Mouse (Mus musculus) forebrain, embryonic 10.5 days (tissue): ENCODE results near the gene Pold1. TPM values are rescaled to one million over a fixed set of nuclear protein-coding genes. Genes with fewer than 3 reads are reported as not detected.

ENCODE experiments used
- DNase-seq: peaks from one replicate; pipeline ENCODE4 v3.0.0-alpha.2; 2017; ENCODE audit warnings: low spot score; ENCODE audit errors: extremely low spot score
- H3K27ac ChIP-seq: fragments of 300-500 bp; sonication (generic); 2 replicates; pipeline ENCODE4 v1.5.1; 2016; ENCODE audit warnings: mild to moderate bottlenecking
- H3K27me3 ChIP-seq: fragments of 300-500 bp; sonication (generic); 2 replicates; pipeline ENCODE4 v1.6.1; 2016; ENCODE audit warnings: mild to moderate bottlenecking; ENCODE audit not compliant: poor library complexity, severe bottlenecking
- H3K36me3 ChIP-seq: fragments of 300-500 bp; sonication (generic); replicated peaks from 2 replicates; pipeline ENCODE4 v1.6.1; 2016; ENCODE audit warnings: mild to moderate bottlenecking, moderate library complexity
- H3K4me1 ChIP-seq: fragments of 300-500 bp; sonication (generic); 2 replicates; pipeline ENCODE4 v1.6.1; 2016
- H3K4me3 ChIP-seq: fragments of 300-500 bp; sonication (generic); 2 replicates; pipeline ENCODE4 v1.5.1; 2016; ENCODE audit warnings: mild to moderate bottlenecking, moderate library complexity
- H3K9me3 ChIP-seq: fragments of 300-500 bp; sonication (generic); 2 replicates; pipeline ENCODE4 v1.6.1; 2016; ENCODE audit warnings: mild to moderate bottlenecking, moderate library complexity
- WGBS: fragments of 180-500 bp; shearing (Covaris S2); methylation state at CpG from one replicate; pipeline ENCODE4 v1.1.7; 2016; 5-methylcytosine and 5-hydroxymethylcytosine counted together
- polyA plus RNA-seq: library from polyadenylated mRNA; unstranded; fragments of >200 nt; fragmentation: Nextera tagmentation; extraction: Ambion mirVana; gene quantifications from 2 replicates; pipeline ENCODE4 v1.2.1, GENCODE M21; 2016

The Pold1 gene
- polyA plus RNA-seq, 1 experiment from 2014 or later, result 190 TPM

DNA sequence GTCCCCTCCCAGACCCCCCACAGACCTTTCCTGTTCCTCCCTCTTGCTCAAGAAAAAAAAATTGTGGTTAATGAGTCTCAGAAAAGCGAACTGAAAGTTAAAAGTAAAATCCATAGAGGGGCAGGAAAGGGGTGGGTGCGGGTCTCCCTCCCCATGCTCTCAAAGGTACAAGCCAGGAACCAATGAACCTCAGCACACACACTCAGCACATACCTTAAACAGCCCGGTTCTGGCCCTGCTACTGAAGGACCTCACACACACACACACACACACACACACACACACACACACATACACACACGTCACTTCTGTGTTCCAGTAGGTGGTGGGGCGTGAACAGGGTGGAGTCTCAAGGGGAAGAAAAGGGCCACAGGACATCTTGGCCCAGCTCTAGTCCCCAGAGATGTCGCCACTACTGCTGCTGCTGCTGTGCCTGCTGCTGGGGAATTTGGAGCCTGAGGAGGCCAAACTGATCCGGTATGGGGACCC lies 23.6 kb upstream of the Pold1 start, which contains the start of gene Napsa:
Gene Napsa (plus strand): TSS at position 168 of the 489 bp plus-strand sequence.
- no peaks in the 10 kb centered on the region for H3K36me3 ChIP-seq
- DNase-seq, result no peak
- no peak within 1 kb of the TSS for H3K27ac ChIP-seq
- 40% methylated on average over 7 of the region's 7 CpGs for WGBS
- peaks cover 15% of the 10 kb centered on the region for H3K4me1 ChIP-seq
- H3K4me3 ChIP-seq, result no peak within 1 kb of the TSS
- no peaks in the 10 kb centered on the region for H3K9me3 ChIP-seq
- H3K27me3 ChIP-seq, result peaks cover 25% of the 10 kb centered on the region; the same call in 1 of the 2 replicates

DNA sequence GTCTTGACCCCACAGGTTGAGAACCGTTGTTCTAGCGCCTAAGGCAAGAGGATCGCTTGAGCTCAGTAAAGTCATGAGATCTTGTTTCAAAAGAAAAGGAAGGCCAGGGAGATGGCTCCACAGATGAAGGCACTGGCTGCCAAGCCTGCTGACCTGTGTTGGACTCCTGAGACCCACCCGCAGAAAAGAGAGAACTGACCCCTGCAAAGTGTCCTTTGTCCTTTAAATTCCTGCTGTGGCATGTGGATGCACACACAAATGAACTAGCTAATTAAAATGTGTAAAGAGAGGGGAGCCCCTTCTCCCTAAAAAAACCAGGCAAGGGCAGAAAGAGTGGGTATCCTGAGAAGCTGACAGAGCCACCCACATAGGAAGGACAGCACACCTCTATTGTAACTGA lies 23.2 kb upstream of the Pold1 start:
- no peak for DNase-seq
- Histone ChIP-seq H3K4me3 (no peak overlapping the region), H3K27ac (no peak overlapping the region), H3K9me3 (no peaks in the 10 kb centered on the region), H3K36me3 (no peaks in the 10 kb centered on the region), H3K4me1 (peaks cover 15% of the 10 kb centered on the region), H3K27me3 (peaks cover 25% of the 10 kb centered on the region; the same call in 1 of the 2 replicates)
- 28% methylated on average over 4 of the region's 4 CpGs for WGBS

DNA sequence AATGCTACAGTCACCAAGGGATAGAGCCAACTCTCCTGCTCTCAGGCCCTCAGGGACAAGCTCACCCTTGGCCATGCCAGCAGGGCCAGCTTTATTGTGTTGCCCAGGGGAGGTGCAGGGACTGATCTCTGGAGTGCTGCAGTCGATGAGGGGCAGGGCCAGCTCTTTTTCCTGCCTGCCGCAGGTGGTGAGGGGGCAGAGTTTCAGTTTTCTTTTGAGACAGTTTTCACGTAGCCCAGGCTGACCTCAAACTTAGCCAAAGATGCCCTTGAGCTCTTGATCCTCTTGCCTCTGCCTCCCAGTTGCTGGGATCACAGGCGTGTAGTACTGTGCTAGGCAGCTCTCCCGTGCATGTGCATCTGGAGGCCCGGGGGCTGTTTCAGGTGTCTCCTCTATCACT lies 22.3 kb upstream of the Pold1 start:
- WGBS, result 86% methylated on average over 6 of the region's 6 CpGs
- DNase-seq, result no peak

DNA sequence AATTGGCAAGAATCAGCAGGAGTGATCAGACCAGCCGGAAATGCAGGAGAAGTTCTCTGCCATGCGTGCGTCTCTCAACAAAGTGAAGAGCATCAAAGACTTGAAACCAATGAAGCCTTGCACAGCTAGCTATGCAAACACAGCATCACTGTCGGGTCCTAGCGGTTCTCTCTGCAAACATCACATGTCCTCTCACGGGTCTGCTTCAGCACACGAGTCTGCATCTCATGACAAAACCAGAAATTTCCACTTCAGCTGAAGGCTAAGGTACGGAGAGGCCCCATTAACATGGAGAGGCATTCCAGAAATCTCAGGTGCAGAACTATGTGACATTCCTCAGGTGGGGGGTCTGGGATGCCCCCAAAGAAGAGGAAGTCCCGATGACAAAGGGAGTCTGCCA lies 20.2 kb upstream of the Pold1 start:
- no peaks in the 10 kb centered on the region for H3K36me3 ChIP-seq
- no peak for DNase-seq
- peaks cover 15% of the 10 kb centered on the region for H3K4me1 ChIP-seq
- no peaks in the 10 kb centered on the region for H3K9me3 ChIP-seq
- peaks cover 23% of the 10 kb centered on the region; the same call in 1 of the 2 replicates for H3K27me3 ChIP-seq
- 81% methylated on average over 9 of the region's 9 CpGs for whole genome bisulfite sequencing
- no peak overlapping the region for H3K4me3 ChIP-seq
- no peak overlapping the region for H3K27ac ChIP-seq

More for the DNA sequence above, 22.3 kb upstream of the Pold1 start:
- H3K27ac ChIP-seq, result no peak overlapping the region
- no peaks in the 10 kb centered on the region for H3K36me3 ChIP-seq
- H3K9me3 ChIP-seq, result no peaks in the 10 kb centered on the region
- no peak overlapping the region for H3K4me3 ChIP-seq
- peaks cover 25% of the 10 kb centered on the region; the same call in 1 of the 2 replicates for H3K27me3 ChIP-seq
- peaks cover 15% of the 10 kb centered on the region for H3K4me1 ChIP-seq

DNA sequence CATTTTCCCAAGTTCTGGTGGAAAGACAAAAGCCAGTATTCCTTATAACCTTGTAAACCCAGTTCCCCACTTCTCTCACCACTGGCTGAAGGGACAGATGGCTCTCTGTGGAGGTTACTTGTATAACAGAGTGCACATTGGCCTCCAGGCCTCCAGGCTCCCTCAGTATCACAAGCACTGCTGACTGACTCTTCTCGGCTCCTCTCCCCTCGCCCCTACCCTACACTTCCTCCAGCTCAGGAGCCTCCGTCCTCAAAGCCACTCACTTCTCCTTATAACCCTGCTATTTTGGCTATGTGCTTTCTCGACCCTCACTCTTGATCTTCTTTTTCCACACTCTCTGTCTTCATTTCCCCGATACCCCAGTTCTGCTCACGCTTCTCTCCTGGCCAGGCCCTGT lies 16.8 kb upstream of the Pold1 start:
- Histone ChIP-seq H3K9me3 (no peaks in the 10 kb centered on the region), H3K36me3 (no peaks in the 10 kb centered on the region), H3K27ac (no peak overlapping the region), H3K4me3 (no peak overlapping the region), H3K27me3 (0 out of 2 replicates have a peak, but pooled peaks cover 4% of the 10 kb centered on the region), H3K4me1 (no peaks in the 10 kb centered on the region)
- no peak for DNase-seq
- 81% methylated on average over 6 of the region's 6 CpGs for WGBS

DNA sequence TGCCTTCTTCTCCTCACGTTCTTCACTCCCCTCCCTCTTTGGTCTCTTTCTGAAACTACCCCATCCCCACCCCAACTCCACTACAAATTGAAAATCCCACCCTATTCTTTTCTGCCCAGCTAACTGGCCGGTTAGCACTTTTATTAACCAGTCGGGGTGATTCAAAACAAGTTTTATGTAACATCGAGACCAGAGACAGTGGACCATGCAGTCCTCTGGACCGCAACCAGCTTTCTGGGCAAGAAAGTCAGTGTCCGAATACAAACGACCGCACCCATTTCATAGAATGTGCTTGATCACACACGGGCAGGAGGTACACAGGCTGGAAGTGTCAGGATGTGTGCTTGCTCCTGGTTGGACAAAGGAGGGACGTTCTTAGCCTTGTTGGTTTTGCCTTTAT lies 15.8 kb upstream of the Pold1 start:
- H3K36me3 ChIP-seq, result no peaks in the 10 kb centered on the region
- 87% methylated on average over 10 of the region's 10 CpGs for WGBS
- H3K27me3 ChIP-seq, result 0 out of 2 replicates have a peak, but pooled peaks cover 4% of the 10 kb centered on the region
- H3K4me3 ChIP-seq, result no peak overlapping the region
- no peak overlapping the region for H3K27ac ChIP-seq
- no peaks in the 10 kb centered on the region for H3K9me3 ChIP-seq
- DNase-seq, result no peak
- no peaks in the 10 kb centered on the region for H3K4me1 ChIP-seq

DNA sequence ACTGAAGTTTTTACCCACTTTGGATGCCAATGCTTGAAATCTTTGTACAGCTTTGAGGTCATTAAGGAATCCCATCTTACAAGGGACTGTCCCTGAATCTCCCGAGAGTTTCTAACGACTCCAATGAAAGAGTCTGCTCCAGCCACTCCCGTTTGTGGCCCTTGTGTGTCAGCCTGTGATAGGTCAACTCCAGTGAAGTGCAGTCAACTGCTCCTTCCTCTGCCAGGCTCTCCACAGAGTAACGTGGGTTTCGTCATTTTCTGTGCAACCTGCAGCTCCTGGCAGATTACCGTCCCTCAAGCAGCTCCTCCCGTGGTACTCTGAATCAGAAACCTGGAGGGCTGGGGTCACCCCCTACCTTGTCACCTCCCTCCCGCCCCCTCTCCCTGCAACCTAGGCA lies 14.6 kb upstream of the Pold1 start:
- Histone ChIP-seq H3K4me3 (no peak overlapping the region), H3K27ac (no peak overlapping the region), H3K4me1 (no peaks in the 10 kb centered on the region), H3K27me3 (0 out of 2 replicates have a peak, but pooled peaks cover 4% of the 10 kb centered on the region), H3K36me3 (no peaks in the 10 kb centered on the region), H3K9me3 (no peaks in the 10 kb centered on the region)
- WGBS, result 52% methylated on average over 8 of the region's 8 CpGs
- no peak for DNase-seq

DNA sequence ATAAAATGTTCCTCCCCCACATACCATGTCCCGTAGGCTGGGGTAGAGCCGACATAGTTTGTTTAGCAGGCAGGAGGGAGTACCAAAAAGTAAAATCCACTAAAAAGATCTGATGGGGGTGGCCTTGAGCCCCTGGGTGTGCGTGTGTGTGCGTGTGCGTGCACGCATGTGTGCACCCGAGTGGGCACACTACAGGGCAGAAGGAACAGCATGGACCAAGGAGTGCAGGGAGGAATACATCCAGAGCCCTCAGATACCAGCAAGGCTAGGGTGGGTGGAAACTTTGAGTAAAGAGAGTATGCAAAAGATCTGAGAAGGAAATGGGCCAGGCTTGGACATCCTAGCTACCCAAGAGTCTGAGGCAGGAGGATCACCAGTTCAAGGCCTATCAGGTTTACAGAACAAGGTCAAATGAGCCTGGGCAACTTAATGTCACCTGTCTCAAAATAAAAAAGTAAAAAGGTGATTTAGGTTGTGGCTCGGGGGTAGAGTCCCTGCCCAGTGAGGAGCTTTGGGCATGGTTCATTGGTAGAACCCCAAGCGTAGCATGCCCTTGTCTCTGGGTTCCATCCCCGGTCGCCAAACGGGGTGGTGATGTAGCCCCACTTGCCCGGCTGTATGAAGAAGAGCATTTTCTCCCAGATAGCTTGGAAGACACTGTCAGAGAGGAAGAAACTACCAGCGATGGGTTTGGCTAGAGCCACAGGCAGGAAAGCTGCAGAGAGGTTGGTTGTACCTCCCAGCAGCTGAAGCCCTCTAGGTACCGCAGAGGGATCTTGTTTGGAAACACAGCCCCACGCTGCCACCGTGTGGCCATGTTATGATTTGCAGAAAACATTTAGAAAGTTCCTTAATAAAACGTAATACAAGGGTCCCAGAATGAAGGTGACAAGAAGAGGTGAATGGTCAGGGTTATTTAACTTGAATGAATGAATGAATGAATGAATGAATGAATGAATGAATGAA lies 12.1 kb upstream of the Pold1 start:
- no peaks in the 10 kb centered on the region for H3K9me3 ChIP-seq
- no peak overlapping the region for H3K27ac ChIP-seq
- no peaks in the 10 kb centered on the region for H3K27me3 ChIP-seq
- DNase-seq, result peak; percentile 74
- no peaks in the 10 kb centered on the region for H3K4me1 ChIP-seq
- H3K36me3 ChIP-seq, result no peaks in the 10 kb centered on the region
- 57% methylated on average over 18 of the region's 18 CpGs for WGBS
- H3K4me3 ChIP-seq, result no peak overlapping the region

DNA sequence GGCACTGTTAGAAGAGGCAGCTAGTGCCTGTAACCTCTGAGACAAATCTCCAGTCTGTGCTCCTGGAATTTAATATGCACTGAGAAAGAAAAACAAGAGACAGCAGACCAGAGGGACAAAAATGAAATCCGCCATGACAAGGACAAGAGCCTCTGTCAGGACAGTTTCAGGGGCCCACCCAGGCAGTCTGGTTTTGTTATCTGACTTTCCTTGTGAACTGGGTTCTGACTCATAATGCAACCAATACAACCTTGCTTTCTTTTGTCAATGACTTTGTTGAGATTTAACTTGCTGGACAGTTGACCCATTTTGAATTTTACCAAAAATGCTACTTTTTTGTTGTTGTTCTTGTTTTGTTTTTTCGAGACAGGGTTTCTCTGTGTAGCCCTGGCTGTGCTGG lies 9.0 kb upstream of the Pold1 start:
- whole genome bisulfite sequencing, result 76% methylated on average over 2 of the region's 2 CpGs

DNA sequence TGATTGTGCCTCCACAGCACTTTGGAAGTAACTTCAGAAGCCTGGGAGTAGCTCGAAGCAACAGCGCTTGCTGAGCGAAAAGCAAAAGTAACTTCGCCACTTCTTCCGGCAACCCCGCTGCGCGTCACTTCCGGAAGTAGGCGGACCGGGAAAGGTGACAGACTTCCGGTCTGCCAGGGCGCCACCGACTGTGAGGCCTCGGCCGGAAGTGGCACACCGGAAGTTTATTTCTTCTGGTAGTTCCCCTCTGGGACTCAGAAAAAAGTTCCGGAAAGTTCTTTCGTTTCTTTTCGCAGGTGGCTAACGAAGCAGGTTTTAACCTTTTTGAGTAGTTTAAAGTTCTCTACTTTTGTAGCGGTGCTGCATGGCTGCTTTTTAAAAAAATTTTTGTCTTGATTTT lies 5.2 kb upstream of the Pold1 start, which contains the start of gene Nr1h2:
Gene Nr1h2 (minus strand): TSS at position 126 of the 400 bp plus-strand sequence.
- Histone ChIP-seq H3K36me3 (peaks cover 34% of the 10 kb centered on the region), H3K4me1 (peaks cover 22% of the 10 kb centered on the region), H3K9me3 (no peaks in the 10 kb centered on the region), H3K27ac (peak within 1 kb of the TSS; percentile 90), H3K4me3 (peak within 1 kb of the TSS; percentile 89), H3K27me3 (no peaks in the 10 kb centered on the region)
- WGBS, result under 1% methylated on average over 22 of the region's 22 CpGs
- peak; percentile 96 for DNase-seq

More for the DNA sequence above, 9.0 kb upstream of the Pold1 start:
- Histone ChIP-seq H3K4me3 (no peak overlapping the region), H3K4me1 (peaks cover 15% of the 10 kb centered on the region), H3K27me3 (no peaks in the 10 kb centered on the region), H3K9me3 (no peaks in the 10 kb centered on the region), H3K27ac (no peak overlapping the region), H3K36me3 (peaks cover under 1% of the 10 kb centered on the region; the same call in 1 of the 2 replicates)
- no peak for DNase-seq

DNA sequence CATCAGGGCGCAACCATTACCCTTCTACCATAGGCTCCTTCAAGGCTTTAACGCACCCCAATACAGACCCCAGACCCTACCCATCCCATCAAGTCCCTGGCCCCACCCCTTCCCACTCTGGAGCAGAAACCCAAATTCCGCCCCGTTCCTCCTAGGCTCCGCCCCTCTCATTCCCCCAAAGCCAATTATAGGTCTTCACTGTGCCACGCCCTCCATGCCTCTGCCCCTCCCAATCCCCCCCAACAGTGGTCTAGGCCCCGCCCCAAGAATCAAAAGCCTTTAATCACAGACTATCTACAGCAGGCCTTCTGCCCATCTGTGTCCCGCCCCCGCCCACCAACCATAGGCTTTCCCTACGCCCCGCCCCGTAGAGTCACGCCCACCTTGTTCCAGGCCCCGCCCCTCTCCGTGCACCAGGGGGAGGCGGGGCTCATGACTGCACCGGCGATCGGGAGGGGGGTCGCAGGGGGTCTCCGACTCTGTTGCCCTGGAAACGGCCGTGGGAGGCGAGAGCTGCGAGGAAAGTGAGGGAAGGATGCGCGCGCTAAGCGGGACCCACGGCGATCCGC lies 4.6 kb upstream of the Pold1 start:
- peaks cover 34% of the 10 kb centered on the region for H3K36me3 ChIP-seq
- peak; percentile 91 for DNase-seq
- H3K4me1 ChIP-seq, result peaks cover 23% of the 10 kb centered on the region
- H3K4me3 ChIP-seq, result peak overlapping the region; percentile 89
- H3K9me3 ChIP-seq, result no peaks in the 10 kb centered on the region
- no peaks in the 10 kb centered on the region for H3K27me3 ChIP-seq
- 2% methylated on average over 32 of the region's 32 CpGs for WGBS
- H3K27ac ChIP-seq, result peak overlapping the region; percentile 90

DNA sequence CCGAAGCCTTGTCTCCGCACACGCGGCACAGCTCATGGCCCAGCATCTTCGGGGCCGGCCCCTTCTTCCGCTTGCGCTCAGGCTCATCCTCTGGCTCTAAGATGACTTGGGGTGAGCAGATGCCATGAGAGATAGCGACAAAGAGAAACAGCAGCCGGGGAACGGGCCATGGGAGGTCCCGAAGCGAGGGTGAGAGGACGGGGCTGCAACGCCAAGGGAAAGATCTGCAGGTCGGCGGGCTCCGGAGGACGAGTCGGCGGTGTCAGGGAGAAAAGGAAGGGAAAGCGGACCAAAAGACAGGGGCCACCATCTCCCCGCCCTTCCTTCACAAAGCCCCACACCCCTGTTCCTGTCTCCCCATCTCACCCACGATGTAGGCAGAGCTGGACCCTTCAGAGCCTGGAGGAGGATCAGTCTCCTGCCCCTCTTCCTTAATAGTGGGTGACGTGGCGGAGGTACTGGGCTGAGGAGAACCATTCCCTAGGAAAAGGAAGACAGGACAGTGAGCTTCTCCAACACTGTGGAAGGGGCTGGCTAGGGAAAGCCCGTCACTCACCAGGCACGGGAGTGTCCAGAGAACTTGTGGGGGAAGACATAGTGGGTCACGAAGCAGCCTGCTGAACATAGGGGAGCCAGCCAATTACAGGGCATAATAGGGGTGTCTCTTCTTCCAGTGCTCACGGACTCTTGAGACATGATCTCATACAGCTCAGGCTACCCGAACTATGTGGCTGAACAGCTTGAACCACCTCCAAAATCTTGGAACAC lies 3.7 kb upstream of the Pold1 start:
- WGBS, result 88% methylated on average over 31 of the region's 31 CpGs
- Histone ChIP-seq H3K27me3 (no peaks in the 10 kb centered on the region), H3K9me3 (no peaks in the 10 kb centered on the region), H3K27ac (no peak overlapping the region), H3K36me3 (peaks cover 34% of the 10 kb centered on the region), H3K4me3 (peak overlapping the region; percentile 89), H3K4me1 (peaks cover 33% of the 10 kb centered on the region)
- DNase-seq, result no peak
